Mouse (Mus musculus) bone marrow, adult 2 months (tissue): ENCODE measurements around the gene Pip5k1c. TPM values are rescaled to one million over a fixed set of nuclear protein-coding genes. Genes with fewer than 3 reads are reported as not detected.

Experiments
- H3K27ac ChIP-seq: fragments of 200-500 bp; 2 replicates; pipeline ENCODE4 v1.5.1; 2012; ENCODE audit warnings: low read depth, mild to moderate bottlenecking, control low read depth, inconsistent platforms, low read length; ENCODE audit not compliant: control insufficient read depth, poor library complexity, insufficient read depth
- H3K4me1 ChIP-seq: fragments of 200-500 bp; 2 replicates; pipeline ENCODE4 v1.6.1; 2011; ENCODE audit warnings: low read length; ENCODE audit not compliant: control insufficient read depth, insufficient read depth
- H3K4me3 ChIP-seq: fragments of 200-500 bp; replicated peaks from 2 replicates; pipeline ENCODE3; 2011; ENCODE audit warnings: mild to moderate bottlenecking, low read depth, low read length, control low read depth; ENCODE audit not compliant: control insufficient read depth
- CTCF ChIP-seq: fragments of 200-500 bp; IDR thresholded peaks from 2 replicates; pipeline ENCODE4 v1.5.1; 2011; ENCODE audit warnings: low read length, control low read depth; ENCODE audit not compliant: control insufficient read depth, insufficient read depth
- POLR2A ChIP-seq: fragments of 200-500 bp; IDR thresholded peaks from 2 replicates; pipeline ENCODE4 v1.6.1; 2011; ENCODE audit warnings: low read depth, mild to moderate bottlenecking, control low read depth, low read length, borderline replicate concordance; ENCODE audit not compliant: control insufficient read depth
- WGBS: fragments of 180-500 bp; shearing (Covaris S2); methylation state at CpG from one replicate; pipeline ENCODE4 v1.1.7; 2018; 5-methylcytosine and 5-hydroxymethylcytosine counted together
- polyA plus RNA-seq: library from polyadenylated mRNA; stranded (reverse); fragments of >200 nt; gene quantifications from 2 replicates; pipeline ENCODE4 v1.2.4, GENCODE M21; 2011; ENCODE audit warnings: low replicate concordance; ENCODE audit not compliant: missing spikeins, insufficient read depth, insufficient read length

Gene Pip5k1c
- polyA plus RNA-seq, 1 experiment: 62.2 TPM

- 96% methylated on average over 21 of the region's 21 CpGs for WGBS
- H3K4me1 ChIP-seq: no peaks in the 10 kb centered on the region
Observed at GRCm38 (mm10) chr10:81272356-81272755, 20.4 kb upstream of the Pip5k1c start.

DNA sequence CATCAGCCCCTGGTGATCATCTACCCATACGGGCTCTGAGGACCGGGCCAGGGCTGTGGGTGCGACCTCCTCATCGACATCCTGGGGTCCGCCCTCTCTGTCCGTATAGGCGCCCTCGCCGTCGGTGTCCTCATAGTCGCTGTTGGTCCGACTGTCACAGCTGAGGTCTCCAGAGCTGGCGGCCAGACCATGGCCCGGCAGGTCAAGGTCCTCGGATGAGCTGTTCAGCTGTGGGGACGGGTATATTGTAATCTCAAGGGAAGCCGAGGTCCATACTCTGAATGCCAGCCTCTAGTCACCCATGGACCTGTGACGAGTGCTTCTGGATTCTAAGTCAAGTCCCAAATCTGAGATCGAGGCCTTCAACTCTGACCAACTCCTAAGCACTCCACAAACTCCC is 18.9 kb upstream of the Pip5k1c start:
- H3K4me1 ChIP-seq: no peaks in the 10 kb centered on the region
- no peak overlapping the region for H3K27ac ChIP-seq
- TF ChIP-seq POLR2A: no peak
- TF ChIP-seq CTCF: no peak
- WGBS: 92% methylated on average over 19 of the region's 19 CpGs
- H3K4me3 ChIP-seq: no peak overlapping the region

More at GRCm38 (mm10) chr10:81272356-81272755, 20.4 kb upstream of the Pip5k1c start:
- Histone ChIP-seq H3K4me3 (no peak overlapping the region), H3K27ac (no peak overlapping the region)
- TF ChIP-seq CTCF (no peak), POLR2A (no peak)

DNA sequence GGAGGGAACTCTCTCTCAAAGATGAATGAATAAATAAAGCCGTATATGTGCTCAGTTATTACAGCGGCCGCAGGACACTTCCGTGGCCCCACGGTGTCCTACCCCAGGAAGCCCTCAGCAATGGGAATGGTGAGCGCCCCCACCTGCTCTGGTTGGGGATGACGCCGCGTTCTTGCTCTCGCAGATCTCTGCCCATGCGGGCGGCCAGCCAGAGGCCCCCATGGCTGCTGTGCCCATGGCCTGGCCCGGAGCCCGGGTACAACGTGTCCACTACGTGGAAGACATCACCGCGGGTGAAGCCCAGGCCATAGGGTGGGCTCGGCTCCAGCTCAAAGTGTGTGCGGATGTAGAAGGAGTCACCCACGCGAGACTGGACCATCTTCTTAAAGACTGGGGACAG is 15.1 kb upstream of the Pip5k1c start:
- WGBS: 88% methylated on average over 22 of the region's 22 CpGs
- TF ChIP-seq CTCF (no peak), POLR2A (no peak)
- Histone ChIP-seq H3K4me1 (no peaks in the 10 kb centered on the region), H3K27ac (no peak overlapping the region), H3K4me3 (no peak overlapping the region)

GRCm38 (mm10) chr10:81279496-81279895 is 13.3 kb upstream of the Pip5k1c start:
- Histone ChIP-seq H3K27ac (no peak overlapping the region), H3K4me3 (no peak overlapping the region), H3K4me1 (no peaks in the 10 kb centered on the region)
- 79% methylated on average over 10 of the region's 10 CpGs for WGBS
- no peak for TF ChIP-seq POLR2A
- TF ChIP-seq CTCF: no peak

DNA sequence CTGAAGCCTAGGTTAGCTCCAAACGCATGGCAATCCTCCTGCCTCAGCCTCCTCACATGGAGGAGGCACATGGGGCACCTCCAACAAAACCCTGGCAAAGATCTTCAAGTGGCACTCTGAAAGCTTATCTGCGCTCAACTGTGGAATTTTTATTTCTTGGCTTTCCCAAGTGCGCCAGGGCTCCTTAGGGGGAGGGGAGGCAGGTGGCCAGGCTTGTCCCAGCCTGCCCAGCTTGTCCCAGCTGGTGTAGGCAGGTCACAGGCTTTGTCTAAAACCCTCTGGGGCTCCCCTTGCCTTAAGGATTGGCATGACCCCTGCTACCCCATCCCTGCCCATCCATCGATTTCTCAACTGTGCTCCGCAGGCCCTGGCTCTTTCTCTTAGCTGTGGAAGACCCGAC is 8.6 kb upstream of the Pip5k1c start:
- no peaks in the 10 kb centered on the region for H3K4me1 ChIP-seq
- no peak for TF ChIP-seq POLR2A
- no peak for TF ChIP-seq CTCF
- 85% methylated on average over 6 of the region's 6 CpGs for WGBS
- no peak overlapping the region for H3K27ac ChIP-seq
- no peak overlapping the region for H3K4me3 ChIP-seq

DNA sequence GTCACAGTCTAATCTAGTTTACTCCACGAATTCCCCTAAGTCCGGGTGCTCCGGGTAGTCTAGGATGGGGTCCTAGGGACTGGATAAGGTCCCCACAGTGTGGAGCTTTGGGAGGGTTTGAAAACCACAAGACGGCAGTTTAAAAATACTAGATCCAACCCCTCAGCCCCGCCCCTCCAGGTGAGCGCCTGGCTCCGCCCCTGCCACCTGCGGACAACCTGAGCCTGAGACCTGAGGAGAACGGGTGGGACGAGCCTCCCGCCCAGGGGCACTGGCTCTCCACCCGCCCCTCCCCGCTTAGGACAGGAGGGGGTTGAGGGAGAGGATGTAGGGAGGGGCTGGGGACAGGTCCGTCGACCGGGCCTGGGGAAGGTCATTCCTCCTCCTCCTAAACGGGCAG is 8.0 kb upstream of the Pip5k1c start:
- Histone ChIP-seq H3K4me1 (no peaks in the 10 kb centered on the region), H3K27ac (no peak overlapping the region), H3K4me3 (no peak overlapping the region)
- 55% methylated on average over 17 of the region's 17 CpGs for WGBS
- TF ChIP-seq POLR2A (no peak), CTCF (no peak)

DNA sequence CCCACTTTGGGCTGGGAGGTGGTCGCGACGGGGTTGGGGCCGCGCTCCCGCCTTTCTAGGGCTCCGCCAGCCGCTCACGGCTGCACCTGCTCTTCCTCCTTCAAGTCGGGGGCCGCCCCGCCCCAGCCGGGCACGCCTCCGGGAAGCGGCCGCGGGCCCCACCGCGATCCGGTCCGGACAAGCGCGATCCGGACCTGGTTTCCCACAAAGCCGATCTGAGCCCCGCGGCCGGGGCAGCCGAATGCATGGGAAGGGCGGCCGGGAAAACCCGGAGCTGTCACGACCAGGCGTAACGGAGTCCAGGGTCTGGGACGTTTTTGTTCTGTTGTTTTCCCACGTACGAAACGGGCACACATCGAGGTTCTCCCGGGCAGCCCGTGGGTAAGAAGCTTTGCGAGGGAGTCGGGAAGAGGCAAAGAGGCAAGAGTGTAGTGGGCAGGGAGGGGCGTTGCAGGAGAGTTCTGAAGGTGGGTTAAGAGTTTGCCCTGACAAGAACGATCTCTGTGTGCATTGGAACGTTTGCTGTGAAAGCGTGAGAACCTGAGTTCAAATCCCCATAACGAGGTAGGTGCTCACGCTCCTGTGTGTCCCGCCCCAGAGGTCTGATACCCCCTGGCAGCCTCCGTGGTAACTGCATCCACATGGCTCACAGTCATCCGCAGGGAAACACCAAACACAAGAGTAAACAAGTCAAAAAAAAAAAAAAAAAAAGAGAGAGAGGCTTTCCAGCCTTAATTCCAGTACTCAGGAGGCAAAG is 6.9 kb upstream of the Pip5k1c start:
- Histone ChIP-seq H3K27ac (peak overlapping the region; percentile 16; the same call in 1 of the 2 replicates), H3K4me3 (peak overlapping the region; percentile 69), H3K4me1 (no peaks in the 10 kb centered on the region)
- 2% methylated on average over 54 of the region's 54 CpGs for WGBS
- TF ChIP-seq CTCF: no peak
- peak; percentile 21; the same call in 1 of the 2 replicates for TF ChIP-seq POLR2A

DNA sequence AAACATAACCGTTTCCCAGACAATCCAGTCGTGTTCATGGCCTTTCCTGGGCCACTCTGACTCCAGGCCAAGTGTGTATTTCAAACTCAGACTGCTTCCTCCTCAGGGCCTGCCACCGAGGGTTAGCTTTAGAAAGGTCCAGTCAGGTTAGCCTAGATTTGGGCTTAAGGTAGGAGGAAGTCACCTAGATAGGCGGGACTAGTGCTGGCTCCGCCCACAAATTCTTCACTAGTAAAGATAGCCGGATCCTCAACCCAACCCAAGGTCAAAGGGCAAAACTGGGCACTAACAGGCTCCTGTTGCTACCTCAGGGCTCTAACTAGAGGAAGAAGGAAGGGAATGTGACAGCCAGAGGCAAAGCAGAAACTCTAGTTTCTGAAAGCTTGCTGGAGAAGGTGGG is 6.2 kb upstream of the Pip5k1c start:
- Histone ChIP-seq H3K4me1 (peaks cover 4% of the 10 kb centered on the region; the same call in 1 of the 2 replicates), H3K4me3 (no peak overlapping the region), H3K27ac (no peak overlapping the region)
- TF ChIP-seq POLR2A: no peak
- TF ChIP-seq CTCF: no peak
- WGBS: 35% methylated on average over 6 of the region's 6 CpGs

GRCm38 (mm10) chr10:81287513-81288157 is 5.1 kb upstream of the Pip5k1c start:
- H3K4me3 ChIP-seq: no peak overlapping the region
- peaks cover 4% of the 10 kb centered on the region; the same call in 1 of the 2 replicates for H3K4me1 ChIP-seq
- no peak for TF ChIP-seq POLR2A
- TF ChIP-seq CTCF: peak; percentile 91
- H3K27ac ChIP-seq: no peak overlapping the region
- 66% methylated on average over 8 of the region's 8 CpGs for WGBS
